Mouse (Mus musculus) limb, embryonic 12.5 days (tissue): ENCODE results near the gene Nav1. TPM values are rescaled to one million over a fixed set of nuclear protein-coding genes. Genes with fewer than 3 reads are reported as not detected.

Experiments
- ATAC-seq: fragments of 200-750 bp; cut with Nextera tagmentation; 2 replicates; pipeline ENCODE4 v1.8.0; 2017; ENCODE audit warnings: low read depth, moderate TSS enrichment; ENCODE audit not compliant: insufficient number of reproducible peaks, insufficient read depth, low FRiP score, low TSS enrichment
- H3K27ac ChIP-seq: fragments of 300-500 bp; sonication (generic); 2 replicates; pipeline ENCODE4 v1.5.1; 2016; ENCODE audit warnings: mild to moderate bottlenecking, moderate library complexity
- H3K27me3 ChIP-seq: fragments of 300-500 bp; sonication (generic); 2 replicates; pipeline ENCODE4 v1.6.1; 2016; ENCODE audit warnings: mild to moderate bottlenecking, moderate library complexity
- H3K36me3 ChIP-seq: fragments of 300-500 bp; sonication (generic); 2 replicates; pipeline ENCODE4 v1.6.1; 2016; ENCODE audit warnings: mild to moderate bottlenecking, moderate library complexity
- H3K4me1 ChIP-seq: fragments of 300-500 bp; sonication (generic); replicated peaks from 2 replicates; pipeline ENCODE4 v1.6.1; 2016
- H3K4me2 ChIP-seq: fragments of 300-500 bp; sonication (generic); 2 replicates; pipeline ENCODE4 v1.6.1; 2016; ENCODE audit warnings: mild to moderate bottlenecking, moderate library complexity
- H3K4me3 ChIP-seq: fragments of 300-500 bp; sonication (generic); replicated peaks from 2 replicates; pipeline ENCODE4 v1.5.1; 2016; ENCODE audit warnings: mild to moderate bottlenecking
- H3K9ac ChIP-seq: fragments of 300-500 bp; sonication (generic); replicated peaks from 2 replicates; pipeline ENCODE4 v1.6.1; 2016; ENCODE audit warnings: mild to moderate bottlenecking, moderate library complexity
- H3K9me3 ChIP-seq: fragments of 300-500 bp; sonication (generic); 2 replicates; pipeline ENCODE4 v1.6.1; 2016; ENCODE audit warnings: mild to moderate bottlenecking, moderate library complexity
- WGBS: fragments of 180-500 bp; shearing (Covaris S2); methylation state at CpG from one replicate; pipeline ENCODE4 v1.1.7; 2016; 5-methylcytosine and 5-hydroxymethylcytosine counted together
- polyA plus RNA-seq: library from polyadenylated mRNA; unstranded; fragments of >200 nt; fragmentation: Nextera tagmentation; extraction: Ambion mirVana; gene quantifications from 2 replicates; pipeline ENCODE4 v1.2.1, GENCODE M21; 2016

Nav1 gene
- polyA plus RNA-seq, 1 experiment from 2014 or later, result 17.1 TPM

DNA sequence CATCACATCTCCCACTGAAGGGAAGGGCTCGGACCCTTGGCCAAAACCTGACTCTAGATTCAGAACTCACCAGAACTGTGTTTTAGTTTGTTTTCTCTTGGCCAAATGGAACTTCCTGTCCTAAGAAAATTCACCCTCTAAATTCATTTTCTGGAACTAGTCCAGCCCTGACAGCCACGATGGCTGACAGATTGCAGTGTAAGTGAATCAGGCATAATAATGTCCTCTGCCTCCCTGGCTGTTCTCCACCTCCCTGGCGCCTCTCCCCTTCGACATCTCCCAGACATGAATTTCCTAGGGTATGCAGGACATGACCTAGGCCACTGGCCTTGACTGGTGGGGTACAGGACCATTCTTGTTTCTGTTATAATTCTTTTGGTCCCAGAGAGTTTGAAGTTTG is 144.8 kb downstream of the Nav1 start:
- no peaks in the 10 kb centered on the region for H3K4me1 ChIP-seq
- no peaks in the 10 kb centered on the region for H3K9me3 ChIP-seq
- no peak overlapping the region for H3K27ac ChIP-seq
- H3K9ac ChIP-seq, result no peak overlapping the region
- no peak for ATAC-seq
- peaks cover 81% of the 10 kb centered on the region for H3K36me3 ChIP-seq
- H3K27me3 ChIP-seq, result no peaks in the 10 kb centered on the region
- WGBS, result 81% methylated on average over 4 of the region's 4 CpGs
- H3K4me3 ChIP-seq, result no peak overlapping the region
- H3K4me2 ChIP-seq, result no peak overlapping the region

DNA sequence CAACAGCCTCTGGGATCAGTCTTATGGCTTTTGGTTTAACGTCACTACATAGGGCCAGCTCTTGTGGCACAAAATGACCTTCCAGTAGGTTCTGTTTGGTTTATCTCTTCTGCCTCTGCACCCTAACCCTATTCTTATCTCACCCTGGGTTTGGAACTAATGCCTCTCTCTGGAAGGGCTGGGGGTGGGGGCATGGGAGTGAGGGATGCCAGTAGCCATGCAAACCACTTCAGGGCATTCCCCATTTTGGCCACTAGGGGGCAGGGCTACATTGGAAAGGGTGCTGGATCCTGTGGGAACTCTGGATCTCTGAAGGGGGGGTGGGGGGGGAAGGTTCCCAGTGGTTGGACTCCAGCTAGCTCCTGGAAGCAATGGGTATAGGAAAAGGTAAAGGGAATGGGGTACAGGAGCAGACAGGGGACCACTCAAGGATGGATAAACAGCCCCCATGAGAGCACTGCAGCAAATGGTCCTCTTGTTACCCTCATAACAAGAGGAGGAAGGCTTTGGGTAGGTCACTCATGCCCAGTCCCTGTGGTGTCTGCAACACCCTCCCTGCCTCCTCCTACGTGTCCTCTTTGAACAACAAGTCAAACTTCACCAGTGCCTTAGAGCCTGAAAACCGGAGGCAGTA is 145.9 kb downstream of the Nav1 start:
- Histone ChIP-seq H3K4me1 (no peaks in the 10 kb centered on the region), H3K4me3 (no peak overlapping the region), H3K27ac (no peak overlapping the region), H3K9ac (no peak overlapping the region), H3K36me3 (peaks cover 81% of the 10 kb centered on the region), H3K4me2 (no peak overlapping the region), H3K27me3 (no peaks in the 10 kb centered on the region), H3K9me3 (no peaks in the 10 kb centered on the region)
- ATAC-seq, result peak; percentile 54; the same call in 1 of the 2 replicates
- 78% methylated on average over 3 of the region's 3 CpGs for WGBS

DNA sequence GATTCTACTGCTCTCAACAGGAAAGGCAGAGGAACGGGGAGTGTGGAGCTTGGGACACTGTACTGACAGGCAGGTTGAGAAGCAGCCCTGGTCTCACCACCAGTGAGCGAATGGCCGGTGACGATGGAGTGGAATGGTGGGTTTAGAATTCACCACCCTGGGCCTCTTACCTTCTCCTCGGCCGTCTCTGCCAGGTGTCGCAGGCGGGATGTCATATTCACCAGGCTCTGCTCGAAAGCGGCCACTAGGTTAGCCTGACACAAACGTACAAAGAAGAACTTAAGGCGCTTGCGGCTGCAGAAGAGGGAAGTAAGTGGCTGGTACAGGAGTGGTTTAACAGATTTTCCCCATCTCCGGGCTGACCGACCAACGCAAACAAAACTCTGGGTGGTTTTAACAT is 146.6 kb downstream of the Nav1 start:
- H3K9ac ChIP-seq, result no peak overlapping the region
- no peaks in the 10 kb centered on the region for H3K4me1 ChIP-seq
- H3K27ac ChIP-seq, result no peak overlapping the region
- H3K4me2 ChIP-seq, result no peak overlapping the region
- no peaks in the 10 kb centered on the region for H3K9me3 ChIP-seq
- ATAC-seq, result no peak
- no peak overlapping the region for H3K4me3 ChIP-seq
- peaks cover 80% of the 10 kb centered on the region for H3K36me3 ChIP-seq
- WGBS, result 93% methylated on average over 16 of the region's 16 CpGs
- H3K27me3 ChIP-seq, result no peaks in the 10 kb centered on the region

DNA sequence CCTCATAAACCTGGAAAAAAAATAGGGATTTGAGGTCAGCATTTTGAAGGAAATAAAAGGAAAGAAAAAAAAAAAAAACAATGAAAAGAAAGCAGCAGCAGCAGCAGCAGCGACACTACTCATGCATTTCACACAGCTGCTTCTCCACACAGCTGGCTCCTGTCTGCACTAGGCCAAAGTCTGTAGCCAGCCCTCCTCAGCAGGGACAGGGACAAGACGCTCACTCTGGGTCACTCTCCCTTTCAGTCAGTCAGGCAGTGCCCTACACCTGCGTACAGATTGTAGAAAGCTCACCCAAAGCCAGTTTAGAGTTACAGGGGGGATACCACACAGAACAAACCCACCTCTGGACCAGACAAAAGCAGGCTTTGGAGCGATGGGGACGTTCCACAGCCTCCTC is 149.2 kb downstream of the Nav1 start:
- no peak overlapping the region for H3K4me2 ChIP-seq
- H3K36me3 ChIP-seq, result peaks cover 78% of the 10 kb centered on the region
- ATAC-seq, result no peak
- 90% methylated on average over 5 of the region's 5 CpGs for WGBS
- no peaks in the 10 kb centered on the region for H3K9me3 ChIP-seq
- no peak overlapping the region for H3K4me3 ChIP-seq
- H3K9ac ChIP-seq, result no peak overlapping the region
- no peaks in the 10 kb centered on the region for H3K4me1 ChIP-seq
- H3K27ac ChIP-seq, result no peak overlapping the region
- no peaks in the 10 kb centered on the region for H3K27me3 ChIP-seq

DNA sequence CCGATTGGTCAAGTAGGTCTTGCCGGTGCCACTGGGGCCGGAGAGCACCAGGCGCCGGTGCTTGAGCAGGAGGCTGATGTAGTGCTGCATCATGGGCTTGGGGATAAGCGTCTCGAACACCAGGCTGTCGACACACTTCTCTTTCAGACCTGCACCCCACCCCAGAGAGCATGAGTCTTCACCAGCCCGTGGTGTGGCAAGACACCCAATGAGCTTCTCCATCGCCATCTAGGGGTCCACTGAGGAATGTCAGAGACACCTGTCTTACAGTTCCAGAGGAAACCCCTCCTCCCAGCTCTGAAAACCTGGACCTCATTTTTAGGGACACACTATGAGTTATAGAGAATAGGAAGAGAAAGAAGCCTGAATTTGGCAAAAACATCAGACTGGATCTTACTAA is 154.8 kb downstream of the Nav1 start:
- Histone ChIP-seq H3K4me3 (no peak overlapping the region), H3K27me3 (no peaks in the 10 kb centered on the region), H3K27ac (no peak overlapping the region), H3K4me1 (no peaks in the 10 kb centered on the region), H3K36me3 (peaks cover 86% of the 10 kb centered on the region), H3K9ac (no peak overlapping the region), H3K4me2 (no peak overlapping the region), H3K9me3 (no peaks in the 10 kb centered on the region)
- no peak for ATAC-seq
- 81% methylated on average over 10 of the region's 10 CpGs for WGBS

DNA sequence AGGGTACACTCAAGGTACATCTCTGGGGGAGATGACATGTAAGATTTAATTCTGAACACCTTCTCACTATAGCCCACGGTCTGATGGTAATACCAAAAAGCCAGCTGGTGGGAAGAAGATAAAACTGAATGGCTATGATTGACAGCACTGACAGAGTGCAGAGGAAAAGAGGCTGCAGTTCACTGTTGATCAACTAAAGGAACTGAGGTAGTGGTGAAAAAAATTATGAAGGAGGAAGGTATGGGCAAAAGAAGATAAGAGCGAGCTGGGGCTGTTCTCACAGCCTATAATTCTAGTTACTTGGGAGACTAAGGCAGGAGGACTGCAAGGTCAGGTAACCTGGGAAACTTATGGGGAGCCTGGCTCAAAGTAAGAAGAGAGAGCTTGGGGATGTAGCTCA is 155.7 kb downstream of the Nav1 start:
- Histone ChIP-seq H3K4me1 (no peaks in the 10 kb centered on the region), H3K4me2 (no peak overlapping the region), H3K27me3 (no peaks in the 10 kb centered on the region), H3K9ac (no peak overlapping the region), H3K27ac (no peak overlapping the region), H3K36me3 (peaks cover 77% of the 10 kb centered on the region), H3K9me3 (no peaks in the 10 kb centered on the region), H3K4me3 (no peak overlapping the region)
- no peak for ATAC-seq
- 90% methylated on average over 2 of the region's 2 CpGs for WGBS

DNA sequence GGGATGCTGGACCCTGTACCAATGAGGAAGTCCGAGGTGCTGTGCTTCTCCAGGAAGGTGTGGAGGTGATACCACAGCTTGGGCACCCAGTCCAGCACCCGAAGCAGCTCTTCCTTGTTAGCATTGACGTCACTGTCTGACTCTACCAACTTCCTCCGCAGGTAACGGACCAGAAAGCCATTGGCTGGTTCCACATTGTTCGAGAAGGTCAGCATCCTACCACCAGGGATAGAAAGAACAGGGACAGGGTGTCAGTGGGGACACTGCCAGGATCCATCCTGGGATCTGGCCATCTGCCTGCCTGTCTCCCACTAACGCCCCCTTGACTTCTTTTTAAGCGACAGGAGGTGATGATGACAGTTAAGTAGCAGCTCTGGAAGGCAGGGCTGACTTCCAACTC is 157.2 kb downstream of the Nav1 start:
- ATAC-seq, result no peak
- no peak overlapping the region for H3K27ac ChIP-seq
- H3K36me3 ChIP-seq, result peaks cover 72% of the 10 kb centered on the region
- H3K27me3 ChIP-seq, result no peaks in the 10 kb centered on the region
- H3K9ac ChIP-seq, result no peak overlapping the region
- H3K4me2 ChIP-seq, result no peak overlapping the region
- WGBS, result 96% methylated on average over 8 of the region's 8 CpGs
- no peaks in the 10 kb centered on the region for H3K4me1 ChIP-seq
- H3K4me3 ChIP-seq, result no peak overlapping the region
- no peaks in the 10 kb centered on the region for H3K9me3 ChIP-seq

DNA sequence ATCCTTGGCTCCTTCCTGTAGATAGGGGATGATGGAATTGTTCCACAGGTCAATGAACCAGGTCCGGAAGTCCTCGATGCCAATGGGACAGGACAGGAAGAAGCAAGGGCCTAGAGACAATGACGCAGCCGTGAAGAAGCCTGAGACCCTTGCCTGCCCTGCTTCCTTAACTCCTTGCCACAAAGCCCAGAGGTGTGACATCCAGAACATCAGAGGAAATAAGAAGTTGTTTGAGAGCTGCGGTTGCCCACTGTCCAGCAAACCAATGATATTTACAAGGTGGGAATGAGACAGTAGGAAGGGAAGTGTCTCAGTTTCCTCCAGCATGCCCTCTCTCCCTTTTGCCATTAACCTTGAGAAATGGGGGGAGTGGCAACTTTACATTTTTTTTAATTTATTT is 158.2 kb downstream of the Nav1 start:
- no peak for ATAC-seq
- WGBS, result 93% methylated on average over 5 of the region's 5 CpGs
- no peaks in the 10 kb centered on the region for H3K9me3 ChIP-seq
- H3K4me1 ChIP-seq, result no peaks in the 10 kb centered on the region
- no peak overlapping the region for H3K9ac ChIP-seq
- H3K27me3 ChIP-seq, result no peaks in the 10 kb centered on the region
- peaks cover 65% of the 10 kb centered on the region for H3K36me3 ChIP-seq
- no peak overlapping the region for H3K4me2 ChIP-seq
- no peak overlapping the region for H3K27ac ChIP-seq
- H3K4me3 ChIP-seq, result no peak overlapping the region

DNA sequence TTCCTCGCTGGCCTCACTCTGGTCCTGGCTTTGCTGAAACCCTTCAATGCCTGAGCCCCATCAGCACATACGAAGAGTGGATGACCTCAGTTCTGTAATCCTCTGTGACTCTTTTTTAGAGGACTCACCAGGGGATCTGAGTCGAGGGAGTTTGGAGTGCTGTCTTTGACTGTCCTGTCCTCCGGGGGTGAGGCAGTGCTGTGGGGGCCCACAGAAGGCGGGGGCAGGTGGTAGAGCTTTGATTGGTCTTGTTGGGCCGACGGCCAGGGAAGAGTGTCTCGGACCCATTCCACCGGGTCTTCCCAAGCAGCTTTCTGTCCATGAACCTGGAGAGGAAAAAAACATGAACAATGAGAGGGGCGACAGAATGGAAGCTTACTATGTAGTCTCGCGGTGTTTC is 163.6 kb downstream of the Nav1 start:
- H3K27ac ChIP-seq, result no peak overlapping the region
- no peak overlapping the region for H3K4me3 ChIP-seq
- no peak overlapping the region for H3K4me2 ChIP-seq
- ATAC-seq, result no peak
- peaks cover 60% of the 10 kb centered on the region for H3K36me3 ChIP-seq
- no peaks in the 10 kb centered on the region for H3K9me3 ChIP-seq
- H3K4me1 ChIP-seq, result no peaks in the 10 kb centered on the region
- 92% methylated on average over 12 of the region's 12 CpGs for WGBS
- H3K9ac ChIP-seq, result no peak overlapping the region
- H3K27me3 ChIP-seq, result no peaks in the 10 kb centered on the region

DNA sequence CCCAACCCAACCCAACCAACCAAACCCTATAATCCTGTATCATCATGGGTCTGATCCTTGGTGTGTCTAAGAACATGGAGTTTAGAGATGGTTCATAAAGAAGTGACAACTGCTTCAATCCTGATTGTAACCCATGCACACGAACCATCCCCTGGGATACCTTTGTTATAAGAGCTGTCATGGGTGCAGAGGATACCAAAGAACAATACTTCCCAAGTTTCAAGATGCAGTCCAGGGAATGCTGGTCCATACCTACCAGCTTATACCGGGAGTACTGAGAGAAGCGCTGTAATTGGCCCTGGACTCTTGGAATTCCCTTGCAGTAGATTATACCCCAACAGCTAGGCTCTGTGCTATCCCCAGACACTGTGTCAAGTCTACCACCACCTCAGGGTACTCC is 165.2 kb downstream of the Nav1 start:
- WGBS, result 97% methylated on average over 3 of the region's 3 CpGs
- H3K9me3 ChIP-seq, result no peaks in the 10 kb centered on the region
- H3K27ac ChIP-seq, result no peak overlapping the region
- H3K9ac ChIP-seq, result no peak overlapping the region
- H3K4me2 ChIP-seq, result no peak overlapping the region
- peaks cover 54% of the 10 kb centered on the region for H3K36me3 ChIP-seq
- ATAC-seq, result no peak
- no peaks in the 10 kb centered on the region for H3K4me1 ChIP-seq
- H3K27me3 ChIP-seq, result no peaks in the 10 kb centered on the region
- H3K4me3 ChIP-seq, result no peak overlapping the region

DNA sequence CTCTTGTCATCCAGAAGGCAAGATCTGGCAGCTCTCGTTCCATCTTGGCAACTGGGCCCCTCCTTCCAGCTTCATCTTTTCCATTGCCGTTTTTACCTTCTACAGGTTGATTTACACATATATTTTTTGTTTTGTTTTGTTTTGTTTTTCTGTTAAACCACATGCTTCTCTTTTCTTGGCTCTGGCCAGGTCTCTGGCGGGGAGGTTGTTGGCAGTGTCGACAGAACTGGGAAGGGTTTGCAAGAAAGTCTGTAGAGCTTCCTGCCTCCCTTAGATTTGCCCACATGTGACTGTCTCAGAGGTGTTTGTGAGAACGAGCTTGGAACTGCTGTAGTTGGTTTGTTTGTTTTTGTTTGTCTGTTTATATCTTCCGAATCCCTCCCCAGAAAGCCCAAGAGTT is 166.1 kb downstream of the Nav1 start:
- no peak overlapping the region for H3K4me3 ChIP-seq
- ATAC-seq, result no peak
- H3K4me1 ChIP-seq, result no peaks in the 10 kb centered on the region; the same call in 1 of the 2 replicates
- no peak overlapping the region for H3K9ac ChIP-seq
- no peaks in the 10 kb centered on the region for H3K9me3 ChIP-seq
- WGBS, result 89% methylated on average over 6 of the region's 6 CpGs
- no peaks in the 10 kb centered on the region for H3K27me3 ChIP-seq
- H3K4me2 ChIP-seq, result no peak overlapping the region
- H3K36me3 ChIP-seq, result peaks cover 51% of the 10 kb centered on the region
- H3K27ac ChIP-seq, result no peak overlapping the region

DNA sequence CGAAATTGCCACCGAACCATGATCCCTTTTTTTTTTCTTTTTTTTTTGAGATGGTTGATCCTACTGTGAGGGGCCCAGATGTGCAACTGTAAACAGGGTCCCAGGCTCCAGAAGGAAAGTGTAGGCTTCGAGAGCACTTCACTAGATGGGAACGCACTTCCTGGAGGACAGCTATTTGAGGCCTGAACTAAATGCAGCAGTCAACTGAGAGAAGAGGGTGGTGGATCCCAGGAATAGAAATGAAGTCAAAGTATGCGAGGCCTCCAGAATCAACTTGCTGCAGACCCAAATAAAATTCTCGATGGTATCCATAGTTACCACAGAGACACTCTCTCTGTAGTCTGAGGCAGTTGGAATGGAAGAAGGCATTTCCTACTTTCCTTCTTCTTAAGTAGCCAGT is 168.3 kb downstream of the Nav1 start:
- Histone ChIP-seq H3K9ac (no peak overlapping the region), H3K9me3 (no peaks in the 10 kb centered on the region), H3K4me1 (peaks cover 21% of the 10 kb centered on the region), H3K4me3 (no peak overlapping the region), H3K4me2 (no peak overlapping the region), H3K36me3 (peaks cover 45% of the 10 kb centered on the region), H3K27ac (no peak overlapping the region), H3K27me3 (no peaks in the 10 kb centered on the region)
- WGBS, result 90% methylated on average over 6 of the region's 6 CpGs
- no peak for ATAC-seq
